Mouse (Mus musculus) c-Kit-positive CD71-positive TER-119-negative erythroid progenitor cells, embryonic 14.5 days (primary cell): ENCODE measurements around the gene Zkscan16.

Experiments
- DNase-seq: peaks from one replicate; pipeline ENCODE4 v3.0.0-alpha.2; 2013; ENCODE audit warnings: low read depth

Zkscan16 gene

GRCm38 (mm10) chr4:58943420-58944205 lies at the start of gene Zkscan16:
Gene Zkscan16 (plus strand): TSS chr4:58943628.
- DNase-seq: peak; percentile 17

GRCm38 (mm10) chr4:58894399-58894798 lies 49.0 kb upstream of the Zkscan16 start:
- no peak for DNase-seq

- no peak for DNase-seq
These were observed 46.0 kb upstream of the Zkscan16 start for GRCm38 (mm10) chr4:58897436-58897835.

- DNase-seq: no peak
These were observed 45.1 kb upstream of the Zkscan16 start for GRCm38 (mm10) chr4:58898318-58898717.

- no peak for DNase-seq
These were observed 36.0 kb upstream of the Zkscan16 start for GRCm38 (mm10) chr4:58907453-58907852.

- DNase-seq: no peak
These were observed 33.0 kb upstream of the Zkscan16 start for GRCm38 (mm10) chr4:58910175-58911068.

- no peak for DNase-seq
These were observed 32.2 kb upstream of the Zkscan16 start for GRCm38 (mm10) chr4:58911069-58911830.

GRCm38 (mm10) chr4:58911831-58912628 lies 31.4 kb upstream of the Zkscan16 start:
- DNase-seq: no peak

GRCm38 (mm10) chr4:58912629-58913335 lies 30.6 kb upstream of the Zkscan16 start, which contains the start of gene Ecpas:
Gene Ecpas (minus strand): TSS chr4:58912749.
- DNase-seq: no peak

- no peak for DNase-seq
These were observed 29.9 kb upstream of the Zkscan16 start for GRCm38 (mm10) chr4:58913336-58914026.

GRCm38 (mm10) chr4:58915081-58915826 lies 28.2 kb upstream of the Zkscan16 start:
- no peak for DNase-seq

- no peak for DNase-seq
These were observed 19.5 kb upstream of the Zkscan16 start for GRCm38 (mm10) chr4:58923933-58924332.

GRCm38 (mm10) chr4:58925664-58926063 lies 17.8 kb upstream of the Zkscan16 start:
- no peak for DNase-seq

- no peak for DNase-seq
These were observed 17.3 kb upstream of the Zkscan16 start for GRCm38 (mm10) chr4:58926120-58926519.

GRCm38 (mm10) chr4:58927661-58928060 lies 15.8 kb upstream of the Zkscan16 start:
- no peak for DNase-seq

- no peak for DNase-seq
These were observed 10.9 kb upstream of the Zkscan16 start for GRCm38 (mm10) chr4:58932541-58932940.

- no peak for DNase-seq
These were observed 9.1 kb upstream of the Zkscan16 start for GRCm38 (mm10) chr4:58934308-58934707.

- peak; percentile 30 for DNase-seq
These were observed 8.5 kb upstream of the Zkscan16 start for GRCm38 (mm10) chr4:58934746-58935476.

- DNase-seq: no peak
These were observed 7.6 kb upstream of the Zkscan16 start for GRCm38 (mm10) chr4:58935846-58936245.
